Mouse (Mus musculus) left cerebral cortex, adult 11 months (tissue): Measurements from ENCODE around the gene Pdzrn3.

Experiments
- DNase-seq: peaks from one replicate; pipeline ENCODE4 v3.0.0; 2022; ENCODE audit warnings: low spot score

Pdzrn3 gene

GRCm38 (mm10) chr6:101197642-101198041, 180.1 kb downstream of the Pdzrn3 start:
- peak; percentile 77 for DNase-seq

GRCm38 (mm10) chr6:101195891-101196290, 181.8 kb downstream of the Pdzrn3 start:
- DNase-seq = no peak

GRCm38 (mm10) chr6:101194386-101194925, 183.2 kb downstream of the Pdzrn3 start:
- DNase-seq = no peak

DNA sequence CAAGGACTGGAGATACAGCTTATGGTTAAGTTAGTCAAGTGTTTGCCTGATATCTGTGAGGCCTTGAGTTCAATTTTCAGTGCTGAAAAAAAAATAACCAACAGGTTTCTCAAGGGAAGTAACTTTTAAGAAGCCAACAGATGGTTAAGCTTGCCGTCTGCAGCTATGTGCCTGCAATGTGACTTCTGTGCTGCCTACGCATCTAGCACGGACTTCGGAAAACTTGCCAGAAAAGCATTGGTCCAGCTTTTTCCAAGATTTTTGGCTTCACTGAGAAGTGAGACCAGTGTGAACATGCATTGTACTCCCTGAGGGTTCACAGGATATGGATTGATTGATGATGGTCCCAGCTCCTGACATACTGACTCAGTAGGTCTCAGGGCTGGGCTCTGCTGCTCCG, 186.1 kb downstream of the Pdzrn3 start:
- DNase-seq = no peak

- no peak for DNase-seq
Observed at GRCm38 (mm10) chr6:101187322-101187721, 190.4 kb downstream of the Pdzrn3 start.

GRCm38 (mm10) chr6:101186887-101187286, 190.8 kb downstream of the Pdzrn3 start:
- DNase-seq = no peak

DNA sequence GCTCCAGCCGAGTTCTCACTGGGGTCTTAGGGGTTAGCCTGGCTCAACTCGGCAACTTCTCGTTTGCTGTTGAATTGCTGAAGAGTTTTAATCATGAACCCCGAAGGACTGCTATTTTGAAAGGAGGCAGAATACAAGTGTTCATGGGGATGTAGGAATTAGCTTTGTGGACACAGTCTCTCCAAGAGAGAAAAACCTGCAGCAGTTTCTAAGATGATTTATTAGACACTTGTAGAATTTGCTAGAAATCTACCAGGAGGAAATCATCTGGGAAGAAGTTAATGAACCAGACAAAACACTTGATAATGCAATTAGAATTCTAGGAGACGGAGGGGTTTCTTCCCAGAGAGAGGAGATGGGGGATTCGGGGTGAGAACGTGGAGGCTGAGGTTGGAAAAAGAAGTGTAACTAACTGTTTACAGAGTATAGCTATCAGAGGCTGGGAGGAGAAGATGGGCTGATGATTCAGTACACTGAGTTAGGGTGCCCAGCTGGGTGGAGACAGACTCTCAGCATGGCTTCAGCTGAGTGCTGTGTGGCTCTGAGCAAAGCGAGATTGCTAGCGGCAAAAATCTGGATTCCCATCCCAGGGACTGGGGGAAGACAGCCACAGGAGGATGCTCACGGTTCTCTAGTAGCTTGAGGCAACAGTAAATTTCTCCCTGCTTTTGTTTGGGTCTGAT, 193.5 kb downstream of the Pdzrn3 start:
- DNase-seq = no peak

DNA sequence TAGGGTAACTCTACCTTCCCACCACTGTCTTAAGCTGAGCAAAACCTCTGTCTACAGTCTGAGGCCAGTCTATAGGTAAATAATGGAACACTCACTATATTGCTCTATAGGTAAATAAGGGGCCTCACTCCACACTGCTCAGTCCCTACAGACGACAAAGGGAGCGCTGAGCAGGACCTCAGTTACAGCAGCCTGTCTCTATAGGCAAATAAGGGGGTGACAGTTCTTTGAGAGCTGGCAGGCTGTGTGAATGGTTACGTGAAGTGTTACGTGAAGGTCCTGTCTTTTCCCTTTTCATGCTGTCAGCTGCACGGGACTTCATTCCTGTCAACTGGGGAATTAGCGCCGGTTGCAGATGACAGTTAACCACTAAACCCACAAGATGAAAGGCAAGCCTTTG, 207.0 kb downstream of the Pdzrn3 start:
- DNase-seq = no peak

DNA sequence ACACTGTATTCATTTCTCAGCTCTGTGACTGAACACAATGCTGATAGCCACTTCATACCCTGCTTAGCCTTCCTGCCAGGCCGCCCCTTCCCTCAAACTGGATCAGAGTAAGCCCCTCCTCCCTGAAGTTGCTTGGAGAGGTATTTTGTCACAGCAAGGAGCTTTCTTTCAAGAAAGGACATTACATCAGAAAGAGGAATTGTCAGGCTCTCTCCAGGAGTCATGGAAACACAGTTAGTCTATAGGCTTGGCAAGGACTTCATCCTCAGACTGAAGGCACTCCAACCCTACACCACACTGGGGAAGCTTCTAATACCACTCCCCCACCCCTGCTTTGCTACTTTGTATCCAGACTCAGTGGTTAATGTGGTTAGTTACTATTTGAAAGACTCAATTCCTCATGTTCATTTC, 224.2 kb downstream of the Pdzrn3 start:
- DNase-seq = no peak

- DNase-seq = no peak
Observed at GRCm38 (mm10) chr6:101135368-101135767, 242.3 kb downstream of the Pdzrn3 start.

DNA sequence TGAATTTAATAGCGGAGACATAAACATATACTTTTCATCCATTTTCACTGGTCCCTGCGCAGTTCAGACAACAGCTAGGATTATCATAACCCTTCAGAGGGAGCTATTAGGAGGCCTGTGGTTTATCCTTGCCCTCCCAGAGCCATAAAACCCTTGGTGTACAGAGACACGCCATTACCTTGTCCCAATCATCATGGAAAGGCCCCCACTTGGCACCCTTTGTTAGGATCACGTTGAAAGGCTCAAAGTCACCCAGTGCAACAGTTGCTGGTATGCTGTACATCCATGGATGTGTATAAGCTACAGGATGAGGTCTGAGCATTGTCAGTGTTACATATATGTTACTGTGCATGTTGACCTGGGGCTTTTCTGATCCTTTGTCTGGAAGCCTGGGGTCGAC, 252.3 kb downstream of the Pdzrn3 start:
- no peak for DNase-seq

- DNase-seq = no peak
Observed at GRCm38 (mm10) chr6:101108951-101109350, 268.7 kb downstream of the Pdzrn3 start.

DNA sequence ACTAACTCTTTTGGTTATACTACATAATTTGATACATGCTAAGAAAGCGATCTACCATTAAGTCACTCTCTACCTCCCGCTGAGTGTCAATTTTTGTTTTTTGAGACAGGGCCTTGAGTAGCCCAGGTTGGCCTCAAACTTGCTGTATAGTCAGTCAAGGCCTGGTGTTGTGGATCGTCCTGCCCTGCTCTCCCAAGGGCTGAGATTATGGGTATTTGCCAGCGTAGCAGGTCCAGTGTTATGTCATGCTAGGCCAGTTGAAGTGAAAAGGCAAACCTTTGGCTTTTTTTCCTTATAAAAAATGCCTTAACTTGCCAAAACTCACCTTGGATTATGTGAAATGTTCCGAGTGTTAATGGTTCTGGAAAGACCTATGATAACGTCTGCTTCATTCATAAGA, 274.2 kb downstream of the Pdzrn3 start:
- DNase-seq = no peak

- DNase-seq = no peak
Observed at GRCm38 (mm10) chr6:101101709-101102654, 275.7 kb downstream of the Pdzrn3 start.
